11 mouse cellular contexts compared by ENCODE assay signal in the genomic region with DNA sequence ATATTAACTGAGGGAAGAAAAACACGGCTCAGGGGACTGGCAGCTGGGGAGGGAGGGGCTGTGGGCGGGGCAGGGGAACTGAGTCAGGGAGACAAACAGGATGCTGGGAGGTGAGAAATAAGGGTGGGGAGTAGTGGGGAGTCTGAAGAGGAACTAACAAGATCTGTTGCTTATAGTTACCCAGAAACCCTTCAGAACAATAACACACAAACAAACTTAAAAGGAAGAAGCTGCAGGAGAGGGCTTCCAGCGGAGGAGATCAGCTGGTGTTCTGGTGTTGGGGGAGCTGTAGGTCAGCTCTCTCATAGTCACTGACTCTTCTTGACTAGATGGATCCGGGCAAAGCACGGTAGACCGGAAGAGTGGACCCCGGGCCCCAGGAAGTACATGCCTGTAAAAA. TPM values are rescaled to one million over a fixed set of nuclear protein-coding genes. Genes with fewer than 3 reads are reported as not detected.
DNase-seq lines count a peak whose midpoint lies in the region; ATAC-seq and TF ChIP-seq lines count a peak whose summit lies in the region.
"Had no signal": no experiment of that assay in that cellular context is flagged by ENCODE, and none has a peak within 500 bp of the region (broad histone marks: within the 10 kb centered on the region; RNA-seq: fewer than 3 reads in every experiment).

No protein-coding gene starts in this region.

- no peaks in the 10 kb centered on the region for H3K9me3 ChIP-seq in lung, embryonic 14.5 days (ENCODE audit: low read depth, low read length)
- no peaks in the 10 kb centered on the region for H3K9me3 ChIP-seq in midbrain, postnatal 0 days (ENCODE audit: low read length)
- H3K9me3 ChIP-seq: lung, embryonic 15.5 days had no signal

- peak; percentile 8 for DNase-seq in lung, embryonic 14.5 days
- no peak for DNase-seq in lung, adult 2 months
- peak; percentile 50 to 70 for DNase-seq in thymus, postnatal 36 days
- no peak for DNase-seq in cerebellum, postnatal 25 days
- no peak for DNase-seq in testis, postnatal 14 days (ENCODE audit: low spot score)
- DNase-seq in midbrain, postnatal 0 days (ENCODE audit: low spot score) = no peak

- H3K27ac ChIP-seq in lung, embryonic 14.5 days (ENCODE audit: low read depth) = no peak overlapping the region
- no peak overlapping the region for H3K27ac ChIP-seq in midbrain, postnatal 0 days (ENCODE audit: low read depth, low read length)
- H3K27ac ChIP-seq: lung, embryonic 15.5 days had no signal

- 49% methylated on average over 7 of the region's 7 CpGs for WGBS in lung, embryonic 14.5 days
- 45% methylated on average over 7 of the region's 7 CpGs for WGBS in lung, adult 2 months
- 68% methylated on average over 7 of the region's 7 CpGs for WGBS in midbrain, postnatal 0 days

- no peak for TF ChIP-seq POLR2A in lung, adult 2 months (IDR thresholded peaks at IDR 0.05; ENCODE audit: borderline replicate concordance, extremely low read depth, low read depth, low read length)

- H3K27me3 ChIP-seq in lung, embryonic 14.5 days (ENCODE audit: insufficient read depth, low read length) = no peaks in the 10 kb centered on the region
- H3K27me3 ChIP-seq in midbrain, postnatal 0 days (ENCODE audit: insufficient read depth, low read length) = no peaks in the 10 kb centered on the region
- H3K27me3 ChIP-seq: lung, embryonic 15.5 days had no signal

- H3K36me3 ChIP-seq in lung, embryonic 14.5 days (ENCODE audit: insufficient read depth) = no peaks in the 10 kb centered on the region
- H3K36me3 ChIP-seq in midbrain, postnatal 0 days (ENCODE audit: insufficient read depth, low read length) = no peaks in the 10 kb centered on the region
- H3K36me3 ChIP-seq: lung, embryonic 15.5 days had no signal

- H3K4me2 ChIP-seq in lung, embryonic 14.5 days = no peak overlapping the region
- H3K4me2 ChIP-seq in midbrain, postnatal 0 days (ENCODE audit: low read depth, low read length, poor library complexity, severe bottlenecking) = no peak overlapping the region
- H3K4me2 ChIP-seq: heart, embryonic 11.5 days; lung, embryonic 15.5 days had no signal

- TF ChIP-seq CTCF in lung, embryonic 14.5 days (IDR thresholded peaks at IDR 0.05; ENCODE audit: low read depth) = no peak
- TF ChIP-seq CTCF in lung, adult 2 months (IDR thresholded peaks at IDR 0.05; ENCODE audit: insufficient read depth, low read length) = no peak
- TF ChIP-seq CTCF in midbrain, postnatal 0 days (IDR thresholded peaks at IDR 0.05) = no peak

- H3K9ac ChIP-seq in lung, embryonic 14.5 days = no peak overlapping the region
- no peak overlapping the region for H3K9ac ChIP-seq in midbrain, postnatal 0 days (replicated peaks; ENCODE audit: low read length, poor library complexity, severe bottlenecking)
- H3K9ac ChIP-seq: lung, embryonic 15.5 days had no signal

- no peak for ATAC-seq in lung, embryonic 14.5 days (ENCODE audit: insufficient read depth)
- ATAC-seq in hematopoietic stem cell, adult 5-6 weeks (replicated peaks in 1 of 2; ENCODE audit: insufficient read depth in 1 of 2, low FRiP score in 2 of 2, low TSS enrichment in 1 of 2, low read depth in 1 of 2, poor library complexity in 2 of 2, severe bottlenecking in 2 of 2) = peak; percentile 42 to 88
- 0 out of 2 replicates have a peak, but pooled peaks have one; percentile 35 for ATAC-seq in megakaryocyte-erythroid progenitor cell, adult 5-6 weeks (replicated peaks; ENCODE audit: low FRiP score, low TSS enrichment, poor library complexity, severe bottlenecking)
- no peak for ATAC-seq in midbrain, postnatal 0 days (ENCODE audit: low FRiP score)

- no peaks in the 10 kb centered on the region for H3K4me1 ChIP-seq in lung, embryonic 14.5 days (ENCODE audit: insufficient read depth)
- H3K4me1 ChIP-seq in lung, adult 2 months (ENCODE audit: control insufficient read depth, insufficient read depth, low read length) = no peaks in the 10 kb centered on the region
- H3K4me1 ChIP-seq in midbrain, postnatal 0 days (ENCODE audit: insufficient read depth, low read length) = no peaks in the 10 kb centered on the region
- H3K4me1 ChIP-seq: lung, embryonic 15.5 days had no signal

- H3K4me3 ChIP-seq in lung, embryonic 14.5 days (ENCODE audit: low read depth, low read length) = no peak overlapping the region
- no peak overlapping the region for H3K4me3 ChIP-seq in lung, adult 2 months (replicated peaks; ENCODE audit: extremely low read depth, low read depth, low read length)
- no peak overlapping the region for H3K4me3 ChIP-seq in midbrain, postnatal 0 days (ENCODE audit: low read depth, low read length)
- H3K4me3 ChIP-seq: erythroblast, embryonic 14.5 days; lung, embryonic 15.5 days had no signal

RNA-seq across cellular contexts. Expression of gene Klf3, which starts 22.4 kb away (rescaled TPM):
- 63.2 and 69.3 TPM in 2 replicates for polyA plus RNA-seq in lung, embryonic 14.5 days (2014; fragmentation: Nextera tagmentation; extraction: Ambion mirVana)
- polyA plus RNA-seq in lung, adult 2 months (2012; rRNA removed) = 113 and 129 TPM in 2 replicates
- 22.5 and 28.1 TPM in 2 replicates for total RNA-seq in hematopoietic stem cell, adult 5-6 weeks (2017)
- 101 and 120 TPM in 2 replicates for total RNA-seq in megakaryocyte-erythroid progenitor cell, adult 5-6 weeks (2014; fragmentation: Nextera tagmentation)
- total RNA-seq in megakaryocyte-erythroid progenitor cell, adult 5-6 weeks (2017) = 34.4 and 37.4 TPM in 2 replicates
- total RNA-seq in midbrain, postnatal 0 days (2014; rRNA removed) = 12.3 and 14.9 TPM in 2 replicates
- 26.7 and 28.9 TPM in 2 replicates for polyA plus RNA-seq in midbrain, postnatal 0 days (2015; fragmentation: Nextera tagmentation; extraction: Ambion mirVana)

Comparison
In these comparisons a context has a peak if more than half of its experiments do, and no peak if none do; other contexts are left out.
1. DNase-seq: peak in lung, embryonic 14.5 days (single experiment) and thymus, postnatal 36 days (2 of 2); none in lung, adult 2 months (single experiment), cerebellum, postnatal 25 days (0 of 2), testis, postnatal 14 days (single experiment) and midbrain, postnatal 0 days (single experiment).
2. ATAC-seq: peak in hematopoietic stem cell, adult 5-6 weeks (2 of 2) and megakaryocyte-erythroid progenitor cell, adult 5-6 weeks (single experiment); none in lung, embryonic 14.5 days (single experiment) and midbrain, postnatal 0 days (single experiment).